Comparison of ENCODE assay signal across 12 mouse cellular contexts in the genomic region with DNA sequence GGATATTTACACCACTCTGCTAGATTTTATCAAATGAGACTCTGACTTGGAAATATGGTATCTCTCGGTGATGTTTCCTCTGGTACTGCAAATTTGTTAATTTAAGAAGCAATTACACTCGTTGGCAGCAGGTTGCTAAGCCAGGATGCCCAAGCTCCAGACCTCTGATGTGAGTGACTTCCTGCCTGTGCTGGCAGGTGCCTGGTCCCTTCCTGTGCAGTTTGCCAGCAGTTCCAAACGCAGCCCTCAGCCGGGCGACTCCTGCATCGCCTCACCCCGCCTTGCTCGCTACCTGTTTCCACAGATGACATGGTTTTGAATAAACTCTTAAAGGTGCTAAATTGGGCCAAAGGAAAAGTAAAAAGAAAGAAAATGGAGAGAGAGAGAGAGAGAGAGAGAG. TPM values are rescaled to one million over a fixed set of nuclear protein-coding genes. Genes with fewer than 3 reads are reported as not detected.
A peak's percentile ranks its signal among the peaks of the same experiment; 100 is the strongest.
DNase-seq lines count a peak whose midpoint lies in the region; ATAC-seq lines count a peak whose summit lies in the region.
"Had no signal": no experiment of that assay in that cellular context is flagged by ENCODE, and none has a peak within 500 bp of the region (broad histone marks: within the 10 kb centered on the region; RNA-seq: fewer than 3 reads in every experiment).

No protein-coding gene starts in this region.

- WGBS in forebrain, embryonic 13.5 days: 79% methylated on average over 8 of the region's 8 CpGs
- WGBS in forebrain, embryonic 12.5 days: 88% methylated on average over 8 of the region's 8 CpGs
- 67% methylated on average over 8 of the region's 8 CpGs for WGBS in hindbrain, embryonic 16.5 days
- WGBS in intestine, embryonic 16.5 days: 75% methylated on average over 8 of the region's 8 CpGs

- no peak overlapping the region for H3K27ac ChIP-seq in forebrain, embryonic 13.5 days
- H3K27ac ChIP-seq in forebrain, embryonic 12.5 days: no peak overlapping the region
- H3K27ac ChIP-seq in hindbrain, embryonic 16.5 days (ENCODE audit: low read depth, low read length): peak overlapping the region; percentile 44; the same call in 1 of the 2 replicates
- no peak overlapping the region for H3K27ac ChIP-seq in intestine, embryonic 16.5 days (ENCODE audit: low read length)

- no peak overlapping the region for H3K9ac ChIP-seq in forebrain, embryonic 13.5 days
- no peak overlapping the region for H3K9ac ChIP-seq in forebrain, embryonic 12.5 days
- peak overlapping the region; percentile 54 for H3K9ac ChIP-seq in hindbrain, embryonic 16.5 days (ENCODE audit: low read depth, low read length)
- H3K9ac ChIP-seq in intestine, embryonic 16.5 days (ENCODE audit: low read depth, low read length): no peak overlapping the region
- H3K9ac ChIP-seq: lung, embryonic 14.5 days had no signal

- peaks cover 15% of the 10 kb centered on the region for H3K4me1 ChIP-seq in forebrain, embryonic 13.5 days
- H3K4me1 ChIP-seq in forebrain, embryonic 12.5 days: peaks cover 12% of the 10 kb centered on the region
- peaks cover 16% of the 10 kb centered on the region for H3K4me1 ChIP-seq in hindbrain, embryonic 16.5 days (ENCODE audit: control insufficient read depth, insufficient read depth, low read depth, low read length)
- no peaks in the 10 kb centered on the region for H3K4me1 ChIP-seq in intestine, embryonic 16.5 days (ENCODE audit: control insufficient read depth, insufficient read depth, low read length)
- H3K4me1 ChIP-seq: heart, embryonic 10.5 days had no signal

- ATAC-seq in forebrain, embryonic 13.5 days: no peak
- ATAC-seq in forebrain, embryonic 12.5 days (ENCODE audit: low FRiP score): no peak
- ATAC-seq in hindbrain, embryonic 16.5 days: no peak
- no peak for ATAC-seq in intestine, embryonic 16.5 days

- peak; percentile 5 for DNase-seq in thymus, postnatal 0 days (ENCODE audit: low spot score)
- no peak for DNase-seq in thymus, adult 18-20 months
- no peak for DNase-seq in kidney, postnatal 10 days
- DNase-seq in layer of hippocampus, adult 9-10 months (ENCODE audit: low spot score): no peak
- DNase-seq: lung, embryonic 14.5 days; spleen, adult 18-20 months had no signal

- no peaks in the 10 kb centered on the region for H3K27me3 ChIP-seq in forebrain, embryonic 13.5 days
- no peaks in the 10 kb centered on the region for H3K27me3 ChIP-seq in forebrain, embryonic 12.5 days
- no peaks in the 10 kb centered on the region for H3K27me3 ChIP-seq in hindbrain, embryonic 16.5 days (replicated peaks; ENCODE audit: control insufficient read depth, insufficient read depth, low read length)
- H3K27me3 ChIP-seq in intestine, embryonic 16.5 days (replicated peaks; ENCODE audit: control insufficient read depth, insufficient read depth, low read length): no peaks in the 10 kb centered on the region

- H3K4me2 ChIP-seq in forebrain, embryonic 13.5 days: peak overlapping the region; percentile 58
- H3K4me2 ChIP-seq in forebrain, embryonic 12.5 days: no peak overlapping the region
- H3K4me2 ChIP-seq in hindbrain, embryonic 16.5 days (ENCODE audit: low read length): peak overlapping the region; percentile 77
- H3K4me2 ChIP-seq in intestine, embryonic 16.5 days (ENCODE audit: low read depth, low read length): no peak overlapping the region

- no peaks in the 10 kb centered on the region for H3K9me3 ChIP-seq in forebrain, embryonic 13.5 days (replicated peaks)
- no peaks in the 10 kb centered on the region for H3K9me3 ChIP-seq in forebrain, embryonic 12.5 days
- no peaks in the 10 kb centered on the region for H3K9me3 ChIP-seq in hindbrain, embryonic 16.5 days (ENCODE audit: control insufficient read depth, low read length)
- no peaks in the 10 kb centered on the region for H3K9me3 ChIP-seq in intestine, embryonic 16.5 days (ENCODE audit: control insufficient read depth, low read length)
- H3K9me3 ChIP-seq: heart, embryonic 10.5 days had no signal

- H3K4me3 ChIP-seq in forebrain, embryonic 13.5 days: no peak overlapping the region
- H3K4me3 ChIP-seq in forebrain, embryonic 12.5 days (replicated peaks): no peak overlapping the region
- peak overlapping the region; percentile 56 for H3K4me3 ChIP-seq in hindbrain, embryonic 16.5 days (ENCODE audit: low read length)
- H3K4me3 ChIP-seq in intestine, embryonic 16.5 days (ENCODE audit: low read length): no peak overlapping the region
- H3K4me3 ChIP-seq: erythroblast, embryonic 14.5 days had no signal

- no peaks in the 10 kb centered on the region for H3K36me3 ChIP-seq in forebrain, embryonic 13.5 days (ENCODE audit: poor library complexity, severe bottlenecking)
- no peaks in the 10 kb centered on the region for H3K36me3 ChIP-seq in forebrain, embryonic 12.5 days (replicated peaks)
- no peaks in the 10 kb centered on the region for H3K36me3 ChIP-seq in hindbrain, embryonic 16.5 days (ENCODE audit: control insufficient read depth, insufficient read depth, low read length)
- H3K36me3 ChIP-seq in intestine, embryonic 16.5 days (ENCODE audit: control insufficient read depth, insufficient read depth, low read length): no peaks in the 10 kb centered on the region
- H3K36me3 ChIP-seq: heart, embryonic 10.5 days had no signal

RNA-seq across cellular contexts. Expression of gene Scn2a, which starts 49.0 kb away (rescaled TPM):
- 14.7 and 15.0 TPM in 2 replicates for polyA plus RNA-seq in forebrain, embryonic 13.5 days (2015; fragmentation: Nextera tagmentation; extraction: Ambion mirVana)
- 9.4 and 12.3 TPM in 2 replicates for polyA plus RNA-seq in forebrain, embryonic 12.5 days (2016; fragmentation: Nextera tagmentation; extraction: Ambion mirVana)
- 0.19 and 0.35 TPM in 2 replicates for polyA plus RNA-seq in thymus, postnatal 0 days (2015; fragmentation: Nextera tagmentation; extraction: Ambion mirVana)
- polyA plus RNA-seq in hindbrain, embryonic 16.5 days (2015; fragmentation: Nextera tagmentation; extraction: Ambion mirVana): 49.5 and 54.7 TPM in 2 replicates
- polyA plus RNA-seq in intestine, embryonic 16.5 days (2015; fragmentation: Nextera tagmentation; extraction: Ambion mirVana): 1.6 and 1.7 TPM in 2 replicates
- polyA plus RNA-seq: erythroblast, embryonic 14.5 days had no signal

Comparison
In these comparisons a context has a peak if more than half of its experiments do, and no peak if none do; other contexts are left out.
1. H3K4me2 ChIP-seq: peak in forebrain, embryonic 13.5 days (single experiment) and hindbrain, embryonic 16.5 days (single experiment); none in forebrain, embryonic 12.5 days (single experiment) and intestine, embryonic 16.5 days (single experiment).